Mouse (Mus musculus): Measurements from ENCODE around the gene Rnf8. TPM values are rescaled to one million over a fixed set of nuclear protein-coding genes. Genes with fewer than 3 reads are reported as not detected.

Gene Rnf8
- polyA plus RNA-seq, 2 experiments, result 23.7 to 35.9 TPM

DNA sequence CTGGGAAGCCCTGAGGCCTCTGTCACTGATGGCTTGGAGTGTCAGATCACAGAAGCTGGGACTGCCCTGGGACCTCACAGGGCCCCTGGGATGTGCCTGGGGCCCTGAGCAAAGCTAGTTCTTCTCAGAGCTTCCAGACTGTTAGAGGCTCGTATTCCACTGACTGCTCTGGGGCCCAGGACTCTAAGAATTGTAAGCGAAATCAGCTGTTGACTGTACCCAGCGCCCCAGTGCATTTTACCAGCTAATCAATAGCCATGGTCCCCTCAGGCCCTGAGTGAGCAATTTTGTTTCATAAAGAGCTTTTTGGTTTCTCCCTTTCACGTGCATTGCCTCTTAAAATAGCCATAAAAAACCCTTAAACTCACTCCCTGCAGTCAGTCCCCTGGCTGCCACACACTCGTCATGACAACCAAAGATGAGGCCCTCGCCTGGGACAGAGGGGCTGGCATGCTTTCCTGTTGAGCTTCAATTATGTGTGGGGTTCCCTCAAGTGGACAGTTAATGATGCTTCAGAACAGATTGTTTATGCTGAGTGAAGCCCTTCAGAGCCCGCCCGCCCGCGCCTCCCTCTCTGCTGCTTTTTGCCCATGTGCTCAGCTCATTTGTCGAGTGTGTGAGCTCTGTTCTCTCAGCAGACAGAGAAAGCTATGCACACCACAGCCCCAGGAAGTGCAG lies 25.2 kb upstream of the Rnf8 start:
- H3K4me3 ChIP-seq (ENCODE audit: insufficient read depth in 1 of 2, low read depth in 2 of 2, low read length in 2 of 2), result no peak overlapping the region
- H3K9ac ChIP-seq (replicated peaks), result no peak overlapping the region
- H3K4me1 ChIP-seq (replicated peaks; ENCODE audit: control insufficient read depth in 2 of 2, insufficient read depth in 2 of 2, low read length in 1 of 2), result peaks cover 0 to 2% of the 10 kb centered on the region in 2 experiments; a peak in 1 of 4 replicates
- no peak overlapping the region for H3K4me2 ChIP-seq (ENCODE audit: low read depth)
- no peak for DNase-seq (ENCODE audit: low read depth in 3 of 3, low spot score in 3 of 3)
- TF ChIP-seq EP300 (IDR thresholded peaks at IDR 0.05; ENCODE audit: low read depth), result no peak
- TF ChIP-seq CTCF (IDR thresholded peaks at IDR 0.05; ENCODE audit: low read depth), result no peak
- no peaks in the 10 kb centered on the region for H3K9me3 ChIP-seq (ENCODE audit: control insufficient read depth, low read length)
- H3K36me3 ChIP-seq (replicated peaks; ENCODE audit: control insufficient read depth, insufficient read depth, low read depth), result no peaks in the 10 kb centered on the region
- no peaks in the 10 kb centered on the region for H3K27me3 ChIP-seq (ENCODE audit: control insufficient read depth, insufficient read depth, low read length)
- H3K27ac ChIP-seq, result no peak overlapping the region
- ATAC-seq (ENCODE audit: insufficient read depth), result no peak
- 73% methylated on average over 11 of the region's 11 CpGs for WGBS (ENCODE audit: insufficient replicate concordance)

DNA sequence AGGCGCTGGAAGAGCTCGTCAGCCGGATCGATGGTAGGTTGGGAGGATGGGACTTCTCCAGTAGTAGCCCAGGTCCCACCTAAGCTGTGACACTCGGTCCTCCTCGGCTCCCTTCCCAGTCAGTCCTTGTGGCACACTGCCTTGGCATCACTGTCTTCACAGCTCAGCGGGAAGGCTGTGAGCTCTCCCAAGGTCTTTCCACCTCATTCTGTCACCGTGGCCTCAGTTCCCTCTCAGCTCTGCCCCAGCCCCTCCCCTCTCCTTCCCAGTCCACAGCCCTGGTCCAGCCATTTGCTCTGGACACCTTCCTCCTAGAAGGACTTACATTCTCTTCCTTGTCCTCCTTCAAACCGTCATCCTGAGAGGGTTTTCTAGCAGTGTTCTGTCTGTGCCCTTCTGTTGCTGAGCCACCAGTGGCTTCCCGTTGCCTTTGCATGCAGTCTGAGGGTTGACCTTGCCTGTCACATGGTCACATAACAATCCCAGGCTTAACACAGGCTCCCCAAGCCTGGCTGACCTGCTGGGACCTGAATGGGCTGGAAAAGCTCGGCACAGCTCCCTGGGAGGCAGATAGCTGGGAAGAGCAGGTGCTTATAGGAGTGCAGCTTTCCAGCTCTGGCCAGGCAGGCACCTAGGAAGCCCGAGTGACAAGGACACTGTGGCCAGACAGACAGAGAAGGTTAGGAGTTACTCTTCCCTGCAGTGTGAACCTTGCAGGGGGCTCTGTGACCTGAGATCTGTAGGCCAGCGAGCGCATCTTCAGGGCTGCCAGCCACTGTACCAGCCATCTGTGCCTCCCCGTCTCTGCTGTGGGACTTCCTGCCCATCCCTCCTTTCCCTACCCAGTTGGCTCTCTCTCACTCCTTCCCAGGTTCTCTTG lies 18.5 kb upstream of the Rnf8 start:
- no peak overlapping the region for H3K9ac ChIP-seq (replicated peaks)
- H3K27me3 ChIP-seq (ENCODE audit: control insufficient read depth, insufficient read depth, low read length), result no peaks in the 10 kb centered on the region
- H3K4me3 ChIP-seq (ENCODE audit: insufficient read depth in 1 of 2, low read depth in 2 of 2, low read length in 2 of 2), result no peak overlapping the region
- TF ChIP-seq CTCF (IDR thresholded peaks at IDR 0.05; ENCODE audit: low read depth), result no peak
- no peak for TF ChIP-seq EP300 (IDR thresholded peaks at IDR 0.05; ENCODE audit: low read depth)
- no peak overlapping the region for H3K27ac ChIP-seq
- DNase-seq (ENCODE audit: low read depth in 3 of 3, low spot score in 3 of 3) (no peak), ATAC-seq (ENCODE audit: insufficient read depth) (no peak)
- H3K36me3 ChIP-seq (replicated peaks; ENCODE audit: control insufficient read depth, insufficient read depth, low read depth), result no peaks in the 10 kb centered on the region; the same call in 1 of the 2 replicates
- WGBS (ENCODE audit: insufficient replicate concordance), result 79% methylated on average over 15 of the region's 15 CpGs
- H3K4me1 ChIP-seq (replicated peaks; ENCODE audit: control insufficient read depth in 2 of 2, insufficient read depth in 2 of 2, low read length in 1 of 2), result no peaks in the 10 kb centered on the region
- no peaks in the 10 kb centered on the region for H3K9me3 ChIP-seq (ENCODE audit: control insufficient read depth, low read length)
- H3K4me2 ChIP-seq (ENCODE audit: low read depth), result no peak overlapping the region

- Histone ChIP-seq H3K4me2 (ENCODE audit: low read depth) (no peak overlapping the region), H3K27me3 (ENCODE audit: control insufficient read depth, insufficient read depth, low read length) (no peaks in the 10 kb centered on the region), H3K9me3 (ENCODE audit: control insufficient read depth, low read length) (no peaks in the 10 kb centered on the region), H3K27ac (no peak overlapping the region), H3K4me1 (replicated peaks; ENCODE audit: control insufficient read depth in 2 of 2, insufficient read depth in 2 of 2, low read length in 1 of 2) (no peaks in the 10 kb centered on the region), H3K4me3 (ENCODE audit: insufficient read depth in 1 of 2, low read depth in 2 of 2, low read length in 2 of 2) (no peak overlapping the region), H3K36me3 (replicated peaks; ENCODE audit: control insufficient read depth, insufficient read depth, low read depth) (no peaks in the 10 kb centered on the region; the same call in 1 of the 2 replicates), H3K9ac (replicated peaks) (no peak overlapping the region)
- ATAC-seq (ENCODE audit: insufficient read depth), result no peak
- TF ChIP-seq CTCF (IDR thresholded peaks at IDR 0.05; ENCODE audit: low read depth) (no peak), EP300 (IDR thresholded peaks at IDR 0.05; ENCODE audit: low read depth) (no peak)
- WGBS (ENCODE audit: insufficient replicate concordance), result 84% methylated on average over 13 of the region's 13 CpGs
- DNase-seq (ENCODE audit: low read depth in 3 of 3, low spot score in 3 of 3), result no peak
These were observed 17.8 kb upstream of the Rnf8 start for GRCm38 (mm10) chr17:29596771-29597132.

DNA sequence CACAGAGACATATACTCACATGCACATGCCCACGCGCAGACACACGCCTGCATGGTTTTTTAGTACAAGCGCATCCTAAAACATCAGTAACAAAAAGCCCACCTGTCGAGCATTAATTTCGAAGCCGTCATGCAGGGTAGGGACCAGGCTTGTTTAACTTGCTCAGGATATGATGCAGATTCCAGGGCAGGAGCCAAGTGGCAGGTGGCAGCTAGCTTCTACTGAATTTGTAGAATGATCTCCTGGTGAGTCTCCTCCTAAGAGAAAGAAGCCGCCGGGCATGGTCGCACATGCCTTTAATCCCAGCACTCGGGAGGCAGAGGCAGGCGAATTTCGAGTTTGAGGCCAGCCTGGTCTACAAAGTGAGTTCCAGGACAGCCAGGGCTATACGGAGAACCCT lies 15.5 kb upstream of the Rnf8 start:
- Histone ChIP-seq H3K9me3 (ENCODE audit: control insufficient read depth, low read length) (no peaks in the 10 kb centered on the region), H3K27me3 (ENCODE audit: control insufficient read depth, insufficient read depth, low read length) (no peaks in the 10 kb centered on the region), H3K36me3 (replicated peaks; ENCODE audit: control insufficient read depth, insufficient read depth, low read depth) (no peaks in the 10 kb centered on the region; the same call in 1 of the 2 replicates), H3K4me3 (ENCODE audit: insufficient read depth in 1 of 2, low read depth in 2 of 2, low read length in 2 of 2) (no peak overlapping the region), H3K4me1 (replicated peaks; ENCODE audit: control insufficient read depth in 2 of 2, insufficient read depth in 2 of 2, low read length in 1 of 2) (no peaks in the 10 kb centered on the region), H3K27ac (no peak overlapping the region), H3K4me2 (ENCODE audit: low read depth) (no peak overlapping the region), H3K9ac (replicated peaks) (no peak overlapping the region)
- 86% methylated on average over 14 of the region's 14 CpGs for WGBS (ENCODE audit: insufficient replicate concordance)
- ATAC-seq (ENCODE audit: insufficient read depth) (no peak), DNase-seq (ENCODE audit: low read depth in 3 of 3, low spot score in 3 of 3) (no peak)
- TF ChIP-seq EP300 (IDR thresholded peaks at IDR 0.05; ENCODE audit: low read depth) (no peak), CTCF (IDR thresholded peaks at IDR 0.05; ENCODE audit: low read depth) (no peak)

- no peak overlapping the region for H3K9ac ChIP-seq (replicated peaks)
- no peak for DNase-seq (ENCODE audit: low read depth in 3 of 3, low spot score in 3 of 3)
These were observed 15.1 kb upstream of the Rnf8 start for GRCm38 (mm10) chr17:29599537-29599936.

More at GRCm38 (mm10) chr17:29599537-29599936, 15.1 kb upstream of the Rnf8 start:
- Histone ChIP-seq H3K27ac (no peak overlapping the region), H3K36me3 (replicated peaks; ENCODE audit: control insufficient read depth, insufficient read depth, low read depth) (no peaks in the 10 kb centered on the region; the same call in 1 of the 2 replicates), H3K27me3 (ENCODE audit: control insufficient read depth, insufficient read depth, low read length) (no peaks in the 10 kb centered on the region), H3K4me3 (ENCODE audit: insufficient read depth in 1 of 2, low read depth in 2 of 2, low read length in 2 of 2) (no peak overlapping the region), H3K4me1 (replicated peaks; ENCODE audit: control insufficient read depth in 2 of 2, insufficient read depth in 2 of 2, low read length in 1 of 2) (no peaks in the 10 kb centered on the region), H3K9me3 (ENCODE audit: control insufficient read depth, low read length) (no peaks in the 10 kb centered on the region), H3K4me2 (ENCODE audit: low read depth) (no peak overlapping the region)
- ATAC-seq (ENCODE audit: insufficient read depth), result no peak
- WGBS (ENCODE audit: insufficient replicate concordance), result 86% methylated on average over 8 of the region's 8 CpGs
- TF ChIP-seq EP300 (IDR thresholded peaks at IDR 0.05; ENCODE audit: low read depth) (no peak), CTCF (IDR thresholded peaks at IDR 0.05; ENCODE audit: low read depth) (no peak)

All from liver, embryonic 14.5 days (tissue).